Mouse (Mus musculus) megakaryocyte, embryonic 14.5 days (primary cell): ENCODE measurements at regions not wholly inside any gene's neighbourhood (a gene's known extent, or its start where the extent isn't known, plus 50 kb on each side); places are given as distances from the start of the nearest gene placed in this dataset.

Experiments used
- FLI1 ChIP-seq: IDR thresholded peaks from 2 replicates; pipeline ENCODE4 v1.6.1; 2012; ENCODE audit warnings: low read length, inconsistent platforms, mixed read lengths
- GATA1 ChIP-seq: IDR thresholded peaks from 3 replicates; pipeline ENCODE4 v1.6.1; 2012; ENCODE audit warnings: mixed read lengths, low read length, inconsistent platforms, borderline replicate concordance

GRCm38 (mm10) chr19:60120917-60121316 is 105.6 kb downstream of the Fam204a start:
- TF ChIP-seq GATA1 (no peak), FLI1 (no peak)
